Mouse (Mus musculus): ENCODE measurements at regions not wholly inside any gene's neighbourhood (a gene's known extent, or its start where the extent isn't known, plus 50 kb on each side); places are given as distances from the start of the nearest gene placed in this dataset.

- Histone ChIP-seq H3K4me2 (no peak overlapping the region), H3K9me3 (replicated peaks) (no peaks in the 10 kb centered on the region), H3K4me3 (replicated peaks) (no peak overlapping the region), H3K9ac (no peak overlapping the region), H3K27ac (peak overlapping the region; percentile 69), H3K4me1 (peaks cover 60% of the 10 kb centered on the region), H3K36me3 (no peaks in the 10 kb centered on the region), H3K27me3 (no peaks in the 10 kb centered on the region)
- 17% methylated on average over 4 of the region's 4 CpGs for WGBS
- ATAC-seq (replicated peaks; ENCODE audit: low FRiP score): peak; percentile 35
These were observed 221.9 kb downstream of the Zfp36l1 start for GRCm38 (mm10) chr12:79890887-79891286.

GRCm38 (mm10) chr12:79890291-79890690, 222.5 kb downstream of the Zfp36l1 start:
- H3K36me3 ChIP-seq: no peaks in the 10 kb centered on the region
- 83% methylated on average over 7 of the region's 7 CpGs for WGBS
- peaks cover 60% of the 10 kb centered on the region for H3K4me1 ChIP-seq
- H3K27me3 ChIP-seq: no peaks in the 10 kb centered on the region
- no peak overlapping the region for H3K9ac ChIP-seq
- no peaks in the 10 kb centered on the region for H3K9me3 ChIP-seq (replicated peaks)
- H3K27ac ChIP-seq: peak overlapping the region; percentile 69
- no peak for ATAC-seq (replicated peaks; ENCODE audit: low FRiP score)
- no peak overlapping the region for H3K4me2 ChIP-seq
- no peak overlapping the region for H3K4me3 ChIP-seq (replicated peaks)

GRCm38 (mm10) chr12:79888812-79889211, 224.0 kb downstream of the Zfp36l1 start:
- H3K9me3 ChIP-seq (replicated peaks): no peaks in the 10 kb centered on the region
- no peak overlapping the region for H3K27ac ChIP-seq
- ATAC-seq (replicated peaks; ENCODE audit: low FRiP score): no peak
- no peak overlapping the region for H3K4me2 ChIP-seq
- no peaks in the 10 kb centered on the region for H3K27me3 ChIP-seq
- peaks cover 54% of the 10 kb centered on the region for H3K4me1 ChIP-seq
- no peak overlapping the region for H3K4me3 ChIP-seq (replicated peaks)
- no peak overlapping the region for H3K9ac ChIP-seq
- WGBS: 91% methylated on average over 4 of the region's 4 CpGs
- no peaks in the 10 kb centered on the region for H3K36me3 ChIP-seq

DNA sequence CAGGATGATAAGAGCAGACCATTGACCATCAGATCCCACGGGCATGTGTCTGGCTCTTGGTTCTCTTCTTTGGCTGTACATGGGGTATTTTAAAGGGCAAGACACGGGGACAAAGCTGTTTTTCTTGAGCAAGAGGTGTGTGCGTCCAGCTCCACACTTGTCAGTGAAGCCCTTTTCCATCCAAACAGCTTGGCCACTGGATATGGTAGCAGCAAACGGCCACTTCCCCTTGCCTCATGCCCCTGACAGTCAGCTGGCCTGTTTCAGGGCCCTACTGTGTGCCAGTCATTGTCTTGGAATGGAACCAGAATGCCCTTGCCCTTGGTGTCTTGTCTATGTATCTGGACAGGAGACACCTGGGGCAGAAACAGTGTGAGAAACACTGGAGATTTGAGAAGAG, 224.7 kb downstream of the Zfp36l1 start:
- Histone ChIP-seq H3K4me2 (no peak overlapping the region), H3K27me3 (no peaks in the 10 kb centered on the region), H3K9me3 (replicated peaks) (no peaks in the 10 kb centered on the region), H3K36me3 (no peaks in the 10 kb centered on the region), H3K27ac (peak overlapping the region; percentile 86), H3K9ac (no peak overlapping the region), H3K4me3 (replicated peaks) (no peak overlapping the region), H3K4me1 (peaks cover 54% of the 10 kb centered on the region)
- ATAC-seq (replicated peaks; ENCODE audit: low FRiP score): no peak
- 62% methylated on average over 4 of the region's 4 CpGs for WGBS

GRCm38 (mm10) chr12:79887225-79887886, 225.5 kb downstream of the Zfp36l1 start:
- peak overlapping the region; percentile 6; the same call in 1 of the 2 replicates for H3K4me2 ChIP-seq
- ATAC-seq (replicated peaks; ENCODE audit: low FRiP score): peak; percentile 69
- H3K4me1 ChIP-seq: peaks cover 53% of the 10 kb centered on the region
- H3K36me3 ChIP-seq: no peaks in the 10 kb centered on the region
- H3K9me3 ChIP-seq (replicated peaks): no peaks in the 10 kb centered on the region
- no peak overlapping the region for H3K9ac ChIP-seq
- peak overlapping the region; percentile 86 for H3K27ac ChIP-seq
- H3K27me3 ChIP-seq: no peaks in the 10 kb centered on the region
- no peak overlapping the region for H3K4me3 ChIP-seq (replicated peaks)
- 21% methylated on average over 12 of the region's 12 CpGs for WGBS

- H3K9ac ChIP-seq: no peak overlapping the region
- ATAC-seq (replicated peaks; ENCODE audit: low FRiP score): no peak
- H3K4me3 ChIP-seq (replicated peaks): no peak overlapping the region
- H3K4me2 ChIP-seq: no peak overlapping the region
- H3K4me1 ChIP-seq: peaks cover 52% of the 10 kb centered on the region
- H3K9me3 ChIP-seq (replicated peaks): no peaks in the 10 kb centered on the region
- H3K27ac ChIP-seq: peak overlapping the region; percentile 86; the same call in 1 of the 2 replicates
- no peaks in the 10 kb centered on the region for H3K27me3 ChIP-seq
- WGBS: 58% methylated on average over 3 of the region's 3 CpGs
- no peaks in the 10 kb centered on the region for H3K36me3 ChIP-seq
These were observed 226.3 kb downstream of the Zfp36l1 start for GRCm38 (mm10) chr12:79886494-79886893.

GRCm38 (mm10) chr12:79885286-79885685, 227.5 kb downstream of the Zfp36l1 start:
- WGBS: 92% methylated on average over 2 of the region's 2 CpGs
- H3K9ac ChIP-seq: no peak overlapping the region
- ATAC-seq (replicated peaks; ENCODE audit: low FRiP score): no peak
- H3K4me1 ChIP-seq: peaks cover 53% of the 10 kb centered on the region
- H3K4me3 ChIP-seq (replicated peaks): no peak overlapping the region
- no peaks in the 10 kb centered on the region for H3K27me3 ChIP-seq
- peak overlapping the region; percentile 86; the same call in 1 of the 2 replicates for H3K27ac ChIP-seq
- no peaks in the 10 kb centered on the region for H3K36me3 ChIP-seq
- H3K9me3 ChIP-seq (replicated peaks): no peaks in the 10 kb centered on the region
- no peak overlapping the region for H3K4me2 ChIP-seq

- no peak overlapping the region for H3K4me3 ChIP-seq (replicated peaks)
- no peaks in the 10 kb centered on the region for H3K9me3 ChIP-seq (replicated peaks)
- no peak for ATAC-seq (replicated peaks; ENCODE audit: low FRiP score)
- H3K27ac ChIP-seq: no peak overlapping the region
- H3K27me3 ChIP-seq: no peaks in the 10 kb centered on the region
- H3K9ac ChIP-seq: no peak overlapping the region
- H3K4me1 ChIP-seq: peaks cover 61% of the 10 kb centered on the region
- WGBS: 90% methylated on average over 4 of the region's 4 CpGs
- no peaks in the 10 kb centered on the region for H3K36me3 ChIP-seq
- H3K4me2 ChIP-seq: no peak overlapping the region
These were observed 229.2 kb downstream of the Zfp36l1 start for GRCm38 (mm10) chr12:79883651-79884050.

DNA sequence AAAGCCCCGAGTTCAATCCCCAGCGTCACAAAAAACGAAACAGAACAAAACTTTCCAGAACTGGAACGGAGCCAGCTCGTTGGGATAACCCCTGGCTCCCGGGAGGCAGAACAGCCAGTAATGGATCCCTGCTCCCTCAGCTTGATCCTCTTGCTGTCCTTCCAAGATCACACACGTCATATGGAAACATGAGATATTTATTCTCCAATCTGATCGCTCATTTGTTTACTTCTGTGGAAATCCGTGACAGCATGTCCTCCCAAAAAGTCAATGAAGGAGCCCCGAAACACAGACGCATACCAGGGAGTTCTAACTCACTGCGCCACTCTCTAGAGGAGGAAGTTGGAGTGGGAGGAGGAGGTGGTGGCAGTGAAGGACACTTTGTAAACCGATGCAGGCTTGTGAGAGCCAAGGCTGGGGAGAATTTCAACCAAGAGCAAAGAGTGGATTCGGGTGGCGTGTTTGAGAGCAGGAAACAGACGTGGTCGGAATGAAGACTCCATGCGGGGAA, 232.0 kb downstream of the Zfp36l1 start:
- Histone ChIP-seq H3K4me3 (replicated peaks) (no peak overlapping the region), H3K27ac (peak overlapping the region; percentile 85), H3K36me3 (no peaks in the 10 kb centered on the region), H3K4me2 (peak overlapping the region; percentile 26; the same call in 1 of the 2 replicates), H3K9ac (no peak overlapping the region), H3K9me3 (replicated peaks) (no peaks in the 10 kb centered on the region), H3K27me3 (no peaks in the 10 kb centered on the region), H3K4me1 (peaks cover 44% of the 10 kb centered on the region)
- ATAC-seq (replicated peaks; ENCODE audit: low FRiP score): 0 out of 2 replicates have a peak, but pooled peaks have one; percentile 20
- 25% methylated on average over 18 of the region's 18 CpGs for WGBS

DNA sequence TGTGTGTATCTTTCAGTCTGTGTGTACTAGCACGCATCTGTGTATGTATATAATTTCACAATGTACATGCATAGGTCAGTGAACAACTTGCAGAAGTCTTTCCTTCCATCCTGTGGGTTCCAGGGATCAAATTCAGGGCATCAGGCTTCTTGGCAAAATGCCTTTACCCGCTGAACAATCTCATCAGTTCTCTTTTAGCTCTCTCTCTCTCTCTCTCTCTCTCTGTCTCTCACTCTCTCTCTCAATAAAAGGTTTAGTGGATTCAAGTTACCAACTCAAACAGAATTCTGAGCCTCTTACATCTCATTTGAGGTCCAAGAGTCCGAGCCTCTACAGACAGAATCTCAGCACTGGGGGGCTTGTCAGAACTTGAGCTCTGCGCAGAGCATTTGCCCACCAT, 232.5 kb downstream of the Zfp36l1 start:
- no peaks in the 10 kb centered on the region for H3K36me3 ChIP-seq
- no peaks in the 10 kb centered on the region for H3K9me3 ChIP-seq (replicated peaks)
- H3K27ac ChIP-seq: peak overlapping the region; percentile 85
- H3K27me3 ChIP-seq: no peaks in the 10 kb centered on the region
- 52% methylated on average over 4 of the region's 4 CpGs for WGBS
- ATAC-seq (replicated peaks; ENCODE audit: low FRiP score): no peak
- no peak overlapping the region for H3K4me2 ChIP-seq
- no peak overlapping the region for H3K9ac ChIP-seq
- H3K4me1 ChIP-seq: peaks cover 39% of the 10 kb centered on the region
- H3K4me3 ChIP-seq (replicated peaks): no peak overlapping the region

- peak; percentile 26; the same call in 1 of the 2 replicates for ATAC-seq (replicated peaks; ENCODE audit: low FRiP score)
- Histone ChIP-seq H3K27me3 (no peaks in the 10 kb centered on the region), H3K9me3 (replicated peaks) (no peaks in the 10 kb centered on the region), H3K4me1 (peaks cover 37% of the 10 kb centered on the region), H3K27ac (peak overlapping the region; percentile 85), H3K9ac (no peak overlapping the region), H3K36me3 (no peaks in the 10 kb centered on the region), H3K4me3 (replicated peaks) (no peak overlapping the region), H3K4me2 (no peak overlapping the region)
- 33% methylated on average over 9 of the region's 9 CpGs for WGBS
These were observed 232.9 kb downstream of the Zfp36l1 start for GRCm38 (mm10) chr12:79879918-79880273.

DNA sequence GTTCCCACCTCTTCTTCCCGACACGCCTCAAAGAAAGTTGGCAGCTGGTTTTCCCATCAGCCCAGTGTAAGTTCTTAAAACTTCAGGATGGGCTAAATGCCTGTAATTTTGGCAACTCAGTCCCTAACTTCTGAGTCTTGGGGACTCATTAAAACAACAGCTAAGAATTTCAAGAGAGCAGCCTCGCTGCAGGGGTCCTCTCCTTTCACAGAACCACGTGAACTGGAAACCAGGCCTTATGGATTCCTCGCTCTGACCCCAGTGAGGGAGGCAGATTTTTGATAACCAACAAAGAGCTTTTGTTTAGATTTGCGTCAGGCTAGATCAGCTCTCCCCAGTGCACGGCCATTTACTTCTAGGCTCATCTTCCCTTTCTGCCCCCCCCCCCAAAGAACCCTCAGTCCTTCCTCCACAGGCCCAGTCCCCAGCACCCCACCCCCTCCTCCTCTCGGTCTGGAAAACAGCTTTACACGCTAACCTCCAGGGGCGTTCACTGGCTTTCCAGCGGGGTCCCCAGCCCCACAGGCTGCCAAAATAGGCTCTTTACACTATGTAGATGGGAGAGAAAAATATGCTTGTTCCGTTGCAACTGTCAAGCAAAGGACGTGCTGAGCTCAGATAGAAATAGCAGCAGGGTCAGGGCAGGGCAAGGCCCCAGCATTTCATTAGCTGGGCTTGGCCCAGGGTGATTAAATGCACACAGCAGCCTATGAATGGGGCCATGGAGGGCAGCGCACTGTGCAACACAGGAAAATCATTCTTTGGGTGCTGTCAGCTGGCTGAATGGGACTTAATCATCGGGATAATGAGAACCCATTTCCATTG, 233.5 kb downstream of the Zfp36l1 start:
- no peak overlapping the region for H3K9ac ChIP-seq
- peak overlapping the region; percentile 85 for H3K27ac ChIP-seq
- no peaks in the 10 kb centered on the region for H3K27me3 ChIP-seq
- 14% methylated on average over 15 of the region's 15 CpGs for WGBS
- peaks cover 40% of the 10 kb centered on the region for H3K4me1 ChIP-seq
- H3K4me3 ChIP-seq (replicated peaks): no peak overlapping the region
- peak; percentile 92 for ATAC-seq (replicated peaks; ENCODE audit: low FRiP score)
- no peak overlapping the region for H3K4me2 ChIP-seq
- H3K36me3 ChIP-seq: no peaks in the 10 kb centered on the region
- no peaks in the 10 kb centered on the region for H3K9me3 ChIP-seq (replicated peaks)
